Mouse (Mus musculus) C2C12 (cell line): ENCODE measurements at regions not wholly inside any gene's neighbourhood (a gene's known extent, or its start where the extent isn't known, plus 50 kb on each side); places are given as distances from the start of the nearest gene placed in this dataset.

ENCODE experiments used
- CEBPB ChIP-seq: IDR thresholded peaks from one replicate; pipeline ENCODE4 v1.6.1; 2011; ENCODE audit warnings: low read depth, mild to moderate bottlenecking, control low read depth, moderate library complexity
- CTCF ChIP-seq: IDR thresholded peaks from one replicate; pipeline ENCODE4 v1.5.1; 2011; ENCODE audit not compliant: control insufficient read depth, insufficient read depth, insufficient read length
- MAX ChIP-seq: IDR thresholded peaks from one replicate; pipeline ENCODE4 v1.6.1; 2011; ENCODE audit warnings: mild to moderate bottlenecking, control low read depth
- MYOD1 ChIP-seq: IDR thresholded peaks from one replicate; pipeline ENCODE4 v1.6.1; 2011; ENCODE audit warnings: low read depth; ENCODE audit not compliant: control insufficient read depth, insufficient read length
- USF1 ChIP-seq: IDR thresholded peaks from one replicate; pipeline ENCODE4 v1.6.1; 2011; ENCODE audit warnings: low read depth, mild to moderate bottlenecking, control low read depth, moderate library complexity

- TF ChIP-seq CTCF (no peak), USF1 (no peak), MYOD1 (no peak), CEBPB (no peak), MAX (no peak)
Observed at GRCm38 (mm10) chr12:82105184-82106031, 63.7 kb upstream of the Sipa1l1 start.
